Mouse (Mus musculus): ENCODE measurements around the gene Slc17a1. TPM values are rescaled to one million over a fixed set of nuclear protein-coding genes. Genes with fewer than 3 reads are reported as not detected.

The Slc17a1 gene
- polyA plus RNA-seq, 1 experiment: 0.13 TPM

- Histone ChIP-seq H3K36me3 (ENCODE audit: control insufficient read depth, insufficient read depth, low read length) (no peaks in the 10 kb centered on the region), H3K27ac (ENCODE audit: control insufficient read depth, insufficient read depth, low read length) (no peak within 1 kb of the TSS), H3K4me3 (ENCODE audit: control insufficient read depth, insufficient read depth, low read length) (no peak within 1 kb of the TSS), H3K4me1 (replicated peaks; ENCODE audit: control insufficient read depth, insufficient read depth, low read length) (no peaks in the 10 kb centered on the region), H3K27me3 (ENCODE audit: control insufficient read depth, insufficient read depth, low read length) (no peaks in the 10 kb centered on the region)
- WGBS: 97% methylated on average over 39 of the region's 39 CpGs
- TF ChIP-seq POLR2A (IDR thresholded peaks at IDR 0.05; ENCODE audit: control insufficient read depth, extremely low read depth, insufficient read depth, low read length, poor library complexity): no peak
- no peak for DNase-seq
Observed at GRCm38 (mm10) chr13:23933421-23934210, 66.1 kb downstream of the Slc17a1 start, which contains the start of gene Hist1h2ba. Gene Hist1h2ba (minus strand): TSS chr13:23934156.

- H3K4me1 ChIP-seq (replicated peaks; ENCODE audit: control insufficient read depth, insufficient read depth, low read length): no peaks in the 10 kb centered on the region
- H3K27ac ChIP-seq (ENCODE audit: control insufficient read depth, insufficient read depth, low read length): no peak within 1 kb of the TSS
- TF ChIP-seq POLR2A (IDR thresholded peaks at IDR 0.05; ENCODE audit: control insufficient read depth, extremely low read depth, insufficient read depth, low read length, poor library complexity) (no peak), CTCF (IDR thresholded peaks at IDR 0.05; ENCODE audit: borderline replicate concordance, control insufficient read depth, extremely low read depth, insufficient read depth, low read length, poor library complexity) (no peak)
- WGBS: 97% methylated on average over 10 of the region's 10 CpGs
- no peak within 1 kb of the TSS for H3K4me3 ChIP-seq (ENCODE audit: control insufficient read depth, insufficient read depth, low read length)
- no peak for DNase-seq
- H3K27me3 ChIP-seq (ENCODE audit: control insufficient read depth, insufficient read depth, low read length): no peaks in the 10 kb centered on the region
- H3K36me3 ChIP-seq (ENCODE audit: control insufficient read depth, insufficient read depth, low read length): no peaks in the 10 kb centered on the region
Observed at GRCm38 (mm10) chr13:23934211-23934520, 66.6 kb downstream of the Slc17a1 start, which contains the start of gene Hist1h2aa. Gene Hist1h2aa (plus strand): TSS chr13:23934462.

GRCm38 (mm10) chr13:23938699-23939098 lies 71.1 kb downstream of the Slc17a1 start:
- WGBS: 95% methylated on average over 1 of the region's 1 CpGs
- no peak for TF ChIP-seq CTCF (IDR thresholded peaks at IDR 0.05; ENCODE audit: borderline replicate concordance, control insufficient read depth, extremely low read depth, insufficient read depth, low read length, poor library complexity)
- no peak for TF ChIP-seq POLR2A (IDR thresholded peaks at IDR 0.05; ENCODE audit: control insufficient read depth, extremely low read depth, insufficient read depth, low read length, poor library complexity)
- Histone ChIP-seq H3K27me3 (ENCODE audit: control insufficient read depth, insufficient read depth, low read length) (no peaks in the 10 kb centered on the region), H3K36me3 (ENCODE audit: control insufficient read depth, insufficient read depth, low read length) (no peaks in the 10 kb centered on the region), H3K27ac (ENCODE audit: control insufficient read depth, insufficient read depth, low read length) (no peak overlapping the region), H3K4me1 (replicated peaks; ENCODE audit: control insufficient read depth, insufficient read depth, low read length) (no peaks in the 10 kb centered on the region), H3K4me3 (ENCODE audit: control insufficient read depth, insufficient read depth, low read length) (no peak overlapping the region)
- no peak for DNase-seq

- Histone ChIP-seq H3K4me1 (replicated peaks; ENCODE audit: control insufficient read depth, insufficient read depth, low read length) (no peaks in the 10 kb centered on the region), H3K27me3 (ENCODE audit: control insufficient read depth, insufficient read depth, low read length) (no peaks in the 10 kb centered on the region), H3K4me3 (ENCODE audit: control insufficient read depth, insufficient read depth, low read length) (no peak overlapping the region), H3K27ac (ENCODE audit: control insufficient read depth, insufficient read depth, low read length) (no peak overlapping the region), H3K36me3 (ENCODE audit: control insufficient read depth, insufficient read depth, low read length) (no peaks in the 10 kb centered on the region)
- no peak for TF ChIP-seq CTCF (IDR thresholded peaks at IDR 0.05; ENCODE audit: borderline replicate concordance, control insufficient read depth, extremely low read depth, insufficient read depth, low read length, poor library complexity)
- TF ChIP-seq POLR2A (IDR thresholded peaks at IDR 0.05; ENCODE audit: control insufficient read depth, extremely low read depth, insufficient read depth, low read length, poor library complexity): no peak
- DNase-seq: no peak
- WGBS: 82% methylated on average over 6 of the region's 6 CpGs
Observed at GRCm38 (mm10) chr13:23940291-23940690, 72.7 kb downstream of the Slc17a1 start.

- no peak for DNase-seq
- Histone ChIP-seq H3K36me3 (ENCODE audit: control insufficient read depth, insufficient read depth, low read length) (no peaks in the 10 kb centered on the region), H3K27ac (ENCODE audit: control insufficient read depth, insufficient read depth, low read length) (no peak overlapping the region), H3K27me3 (ENCODE audit: control insufficient read depth, insufficient read depth, low read length) (no peaks in the 10 kb centered on the region), H3K4me1 (replicated peaks; ENCODE audit: control insufficient read depth, insufficient read depth, low read length) (no peaks in the 10 kb centered on the region), H3K4me3 (ENCODE audit: control insufficient read depth, insufficient read depth, low read length) (no peak overlapping the region)
- WGBS: 80% methylated on average over 2 of the region's 2 CpGs
- TF ChIP-seq POLR2A (IDR thresholded peaks at IDR 0.05; ENCODE audit: control insufficient read depth, extremely low read depth, insufficient read depth, low read length, poor library complexity): no peak
- no peak for TF ChIP-seq CTCF (IDR thresholded peaks at IDR 0.05; ENCODE audit: borderline replicate concordance, control insufficient read depth, extremely low read depth, insufficient read depth, low read length, poor library complexity)
Observed at GRCm38 (mm10) chr13:23942861-23943260, 75.3 kb downstream of the Slc17a1 start.

Other genes with a start within 250 kb of the Slc17a1 start
- 14.4 and 19.9 TPM in 2 replicates for gene Hist1h2be, start 246.6 kb upstream of the Slc17a1 start, polyA plus RNA-seq (2012; rRNA removed)
- gene Hist1h1e, start 245.2 kb upstream of the Slc17a1 start, polyA plus RNA-seq (2012; rRNA removed): 9.4 and 18.5 TPM in 2 replicates
- 11.0 and 12.9 TPM in 2 replicates for gene Hist1h2ac, start 183.8 kb upstream of the Slc17a1 start, polyA plus RNA-seq (2012; rRNA removed)
- 153 and 154 TPM in 2 replicates for gene Hist1h2bc, start 183.6 kb upstream of the Slc17a1 start, polyA plus RNA-seq (2012; rRNA removed)
- gene Hist1h1t, start 171.9 kb upstream of the Slc17a1 start, polyA plus RNA-seq (2012; rRNA removed): 0.11 TPM in 1 of 2 replicates, not detected in the other
- gene Hist1h4c, start 169.3 kb upstream of the Slc17a1 start, polyA plus RNA-seq (2012; rRNA removed): 69.8 and 70.6 TPM in 2 replicates
- 9.8 and 13.5 TPM in 2 replicates for gene Hfe, start 156.9 kb upstream of the Slc17a1 start, polyA plus RNA-seq (2012; rRNA removed)
- 40.9 and 48.1 TPM in 2 replicates for gene Hist1h1c, start 128.9 kb upstream of the Slc17a1 start, polyA plus RNA-seq (2012; rRNA removed)
- 377 and 602 TPM in 2 replicates for gene Hist1h3c, start 122.1 kb upstream of the Slc17a1 start, polyA plus RNA-seq (2012; rRNA removed)
- 160 and 224 TPM in 2 replicates for gene Hist1h2bb, start 121.0 kb upstream of the Slc17a1 start, polyA plus RNA-seq (2012; rRNA removed)
- 258 and 455 TPM in 2 replicates for gene Hist1h2ab, start 116.6 kb upstream of the Slc17a1 start, polyA plus RNA-seq (2012; rRNA removed)
- gene Hist1h3b, start 115.5 kb upstream of the Slc17a1 start, polyA plus RNA-seq (2012; rRNA removed): 529 and 561 TPM in 2 replicates
- gene Hist1h4b, start 110.7 kb upstream of the Slc17a1 start, polyA plus RNA-seq (2012; rRNA removed): 101 and 134 TPM in 2 replicates
- gene Hist1h4a, start 106.5 kb upstream of the Slc17a1 start, polyA plus RNA-seq (2012; rRNA removed): 295 and 320 TPM in 2 replicates
- 348 and 451 TPM in 2 replicates for gene Hist1h3a, start 105.4 kb upstream of the Slc17a1 start, polyA plus RNA-seq (2012; rRNA removed)
- gene Hist1h1a, start 104.1 kb upstream of the Slc17a1 start, polyA plus RNA-seq (2012; rRNA removed): 18.2 and 21.2 TPM in 2 replicates
- gene Trim38, start 97.8 kb upstream of the Slc17a1 start, polyA plus RNA-seq (2012; rRNA removed): not detected in 2 replicates
- gene Slc17a2, start 60.8 kb upstream of the Slc17a1 start, polyA plus RNA-seq (2012; rRNA removed): 0.08 and 0.26 TPM in 2 replicates
- 0.05 and 0.13 TPM in 2 replicates for gene Slc17a3, start 28.3 kb upstream of the Slc17a1 start, polyA plus RNA-seq (2012; rRNA removed)
- gene Slc17a4, start 47.3 kb downstream of the Slc17a1 start, polyA plus RNA-seq (2012; rRNA removed): 0.16 and 0.27 TPM in 2 replicates
- not detected in 2 replicates for gene Hist1h2ba, start 66.4 kb downstream of the Slc17a1 start, polyA plus RNA-seq (2012; rRNA removed)
- gene Hist1h2aa, start 66.7 kb downstream of the Slc17a1 start, polyA plus RNA-seq (2012; rRNA removed): not detected in 2 replicates
- gene Scgn, start 123.5 kb downstream of the Slc17a1 start, polyA plus RNA-seq (2012; rRNA removed): 0.11 TPM in 1 of 2 replicates, not detected in the other

Measured in thymus, adult 2 months (tissue).